Mouse (Mus musculus) layer of hippocampus, adult 11-12 months (tissue): ENCODE data around the gene Gm21834.

Experiments used
- DNase-seq: peaks from one replicate; pipeline ENCODE4 v3.0.0; 2022; ENCODE audit warnings: low spot score

The Gm21834 gene

GRCm38 (mm10) chr17:57742119-57742518 lies at the start of gene Gm21834:
Gene Gm21834 (minus strand): TSS chr17:57742219.
- no peak for DNase-seq

DNA sequence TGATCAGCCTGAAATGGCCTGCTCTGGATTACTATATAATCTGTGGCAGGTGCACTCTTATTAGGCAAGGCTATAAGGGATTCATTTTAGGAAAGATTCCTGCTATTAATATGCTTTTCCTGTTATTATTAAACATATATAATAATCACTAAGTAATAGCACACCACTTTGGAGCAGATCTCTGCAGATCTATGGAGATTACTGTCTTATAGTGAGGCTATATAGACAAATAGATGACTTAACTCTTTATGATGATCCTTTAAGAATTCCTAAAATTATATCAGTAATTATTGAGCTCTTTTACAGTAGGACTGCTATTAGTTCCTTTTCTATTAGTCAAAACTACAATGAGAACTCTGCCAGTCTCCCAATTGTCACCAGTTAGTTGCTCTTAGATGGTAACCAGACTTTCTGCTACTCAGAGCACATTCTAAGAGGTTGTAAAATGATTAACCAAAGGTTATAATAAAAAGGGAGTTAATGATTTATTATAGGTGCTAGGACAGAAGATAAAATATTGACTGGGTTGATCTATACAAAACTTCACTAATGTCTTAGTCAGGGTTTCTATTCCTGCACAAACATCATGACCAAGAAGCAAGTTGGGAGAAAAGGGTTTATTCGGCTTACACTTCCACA lies 46.3 kb upstream of the Gm21834 start:
- DNase-seq, result no peak

DNA sequence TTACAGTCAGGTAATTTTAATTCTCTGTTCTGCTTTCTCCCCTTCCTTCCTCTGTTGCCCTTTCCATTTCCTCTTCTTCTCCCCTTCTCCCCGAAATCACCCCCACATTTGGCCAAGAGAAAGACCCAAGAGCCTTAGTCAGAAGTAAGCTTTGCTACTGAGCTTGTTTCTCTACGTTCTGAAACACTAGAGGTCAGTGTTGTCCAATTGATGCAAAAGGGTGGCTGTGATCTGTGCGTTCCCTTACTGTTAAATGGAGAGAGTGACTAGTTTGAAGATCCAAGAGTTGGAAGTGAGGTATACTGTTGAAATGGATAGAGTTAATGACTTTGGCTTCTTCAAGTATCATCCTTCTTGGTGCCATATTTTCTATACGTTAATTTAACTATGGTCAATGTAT lies 28.9 kb upstream of the Gm21834 start:
- peak; percentile 39 for DNase-seq

DNA sequence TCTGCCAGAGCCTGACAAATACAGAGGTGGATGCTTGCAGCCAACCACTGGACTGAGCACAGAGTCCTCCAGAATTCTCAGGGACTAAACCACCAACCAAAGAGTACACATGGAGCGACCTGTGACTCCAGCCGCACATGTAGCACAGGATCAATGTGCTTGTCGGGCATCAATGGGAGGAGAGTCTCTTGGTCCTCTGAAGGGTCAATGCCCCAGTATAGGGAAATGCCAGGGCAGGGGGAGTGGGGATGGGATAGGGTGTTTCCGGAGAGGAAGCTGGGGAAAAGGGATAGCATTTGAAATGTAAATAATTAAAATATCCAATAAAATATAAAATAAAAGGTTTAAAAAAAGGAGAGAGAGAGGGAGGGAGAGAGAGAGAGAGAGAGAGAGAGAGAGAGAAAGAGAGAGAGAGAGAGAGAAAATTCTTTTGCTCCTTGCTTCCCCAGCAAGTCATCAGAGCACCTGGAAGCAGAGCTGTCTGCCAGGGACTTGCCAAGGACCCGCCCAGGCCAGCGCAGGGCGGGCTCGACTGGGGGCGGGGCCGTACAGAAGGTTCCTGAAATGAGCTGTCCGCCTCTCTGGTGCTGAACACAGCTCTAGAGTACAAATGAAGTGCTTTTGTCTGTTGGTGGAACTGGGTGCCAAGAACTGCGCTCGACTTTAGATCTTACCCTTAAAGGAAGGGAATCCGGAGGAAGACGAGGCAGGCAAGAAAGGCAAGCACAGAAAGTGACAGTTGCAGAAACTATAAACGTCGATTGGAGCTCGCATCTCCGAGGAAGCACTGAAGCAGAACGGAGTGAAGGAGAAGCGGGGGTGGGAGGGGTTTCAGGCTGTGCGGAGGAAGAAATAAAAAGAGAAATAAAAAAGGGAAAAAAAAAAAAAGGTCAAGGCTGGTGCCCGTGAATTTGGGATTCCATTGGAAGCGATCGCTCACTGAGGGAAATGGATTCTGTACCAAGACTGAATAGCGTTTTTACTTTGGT lies 26.9 kb upstream of the Gm21834 start, which contains the start of gene Cntnap5c:
TSS of gene Cntnap5c (plus strand) at position 949 of the 989 bp plus-strand sequence.
- DNase-seq, result peak; percentile 24

GRCm38 (mm10) chr17:57767306-57767705 lies 25.3 kb upstream of the Gm21834 start:
- DNase-seq, result no peak

GRCm38 (mm10) chr17:57758033-57758432 lies 16.0 kb upstream of the Gm21834 start:
- no peak for DNase-seq

DNA sequence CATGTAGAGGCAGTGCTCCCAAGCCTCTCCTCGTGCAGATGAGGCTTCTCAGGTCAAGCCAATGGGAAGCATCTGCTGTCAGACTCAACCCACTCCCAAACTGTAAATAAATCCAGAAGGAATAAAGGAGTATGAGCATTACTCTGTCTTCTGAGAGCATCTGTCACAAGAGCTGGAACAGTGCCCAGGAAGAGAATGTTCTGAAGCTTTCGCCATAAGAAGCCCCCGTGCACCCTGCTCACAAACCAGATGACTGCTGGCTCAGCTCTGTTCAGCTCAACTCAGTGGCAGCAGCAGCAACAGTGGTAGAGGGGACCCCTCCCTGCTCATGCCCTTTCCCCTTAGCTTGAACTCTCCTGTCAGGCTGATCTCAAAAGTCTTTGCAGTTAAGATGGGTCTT lies 47.2 kb downstream of the Gm21834 start:
- peak; percentile 71 for DNase-seq
